Mouse (Mus musculus) heart, adult 9 months (tissue): ENCODE data around the gene Fbn1.

Source experiments
- DNase-seq, 2 experiments: peaks; one replicate each; pipeline ENCODE4 v3.0.0; 2022; ENCODE audit warnings: low spot score in 2 of 2

Gene Fbn1

GRCm38 (mm10) chr2:125337239-125337638, 170.6 kb downstream of the Fbn1 start:
- DNase-seq: no peak

- DNase-seq: no peak
Measured at GRCm38 (mm10) chr2:125335206-125335605, 172.6 kb downstream of the Fbn1 start.

- DNase-seq: peak in 1 of 2 experiments; percentile 15
Measured at GRCm38 (mm10) chr2:125334163-125334562, 173.6 kb downstream of the Fbn1 start.

- DNase-seq: peak; percentile 7 to 12
Measured at GRCm38 (mm10) chr2:125331581-125331980, 176.2 kb downstream of the Fbn1 start.

- DNase-seq: no peak
Measured at GRCm38 (mm10) chr2:125330506-125330905, 177.3 kb downstream of the Fbn1 start.

- no peak for DNase-seq
Measured at GRCm38 (mm10) chr2:125325125-125325855, 182.5 kb downstream of the Fbn1 start.

- DNase-seq: no peak
Measured at GRCm38 (mm10) chr2:125324455-125324854, 183.3 kb downstream of the Fbn1 start.

GRCm38 (mm10) chr2:125323347-125323746, 184.4 kb downstream of the Fbn1 start:
- DNase-seq: no peak

- no peak for DNase-seq
Measured at GRCm38 (mm10) chr2:125322581-125322980, 185.2 kb downstream of the Fbn1 start.

- no peak for DNase-seq
Measured at GRCm38 (mm10) chr2:125321071-125321470, 186.7 kb downstream of the Fbn1 start.

- peak in 1 of 2 experiments; percentile 17 for DNase-seq
Measured at GRCm38 (mm10) chr2:125319651-125320050, 188.1 kb downstream of the Fbn1 start.

- DNase-seq: peak in 1 of 2 experiments; percentile 13
Measured at GRCm38 (mm10) chr2:125318371-125319061, 189.3 kb downstream of the Fbn1 start.

- no peak for DNase-seq
Measured at GRCm38 (mm10) chr2:125315203-125315602, 192.6 kb downstream of the Fbn1 start.

GRCm38 (mm10) chr2:125314169-125314925, 193.4 kb downstream of the Fbn1 start:
- no peak for DNase-seq

- DNase-seq: no peak
Measured at GRCm38 (mm10) chr2:125309710-125310109, 198.1 kb downstream of the Fbn1 start.

GRCm38 (mm10) chr2:125305671-125306070, 202.1 kb downstream of the Fbn1 start:
- no peak for DNase-seq

GRCm38 (mm10) chr2:125304746-125305145, 203.0 kb downstream of the Fbn1 start:
- DNase-seq: peak in 1 of 2 experiments; percentile 34

GRCm38 (mm10) chr2:125303764-125304384, 203.9 kb downstream of the Fbn1 start:
- DNase-seq: no peak

- DNase-seq: no peak
Measured at GRCm38 (mm10) chr2:125302625-125302924, 205.2 kb downstream of the Fbn1 start.

GRCm38 (mm10) chr2:125301877-125302624, 205.7 kb downstream of the Fbn1 start:
- DNase-seq: no peak

- no peak for DNase-seq
Measured at GRCm38 (mm10) chr2:125298841-125299240, 209.0 kb downstream of the Fbn1 start.
